Mouse (Mus musculus): ENCODE results near the gene Cdkn2aipnl. TPM values are rescaled to one million over a fixed set of nuclear protein-coding genes. Genes with fewer than 3 reads are reported as not detected.

Cdkn2aipnl gene
- polyA plus RNA-seq, 1 experiment, result 22.7 TPM

DNA sequence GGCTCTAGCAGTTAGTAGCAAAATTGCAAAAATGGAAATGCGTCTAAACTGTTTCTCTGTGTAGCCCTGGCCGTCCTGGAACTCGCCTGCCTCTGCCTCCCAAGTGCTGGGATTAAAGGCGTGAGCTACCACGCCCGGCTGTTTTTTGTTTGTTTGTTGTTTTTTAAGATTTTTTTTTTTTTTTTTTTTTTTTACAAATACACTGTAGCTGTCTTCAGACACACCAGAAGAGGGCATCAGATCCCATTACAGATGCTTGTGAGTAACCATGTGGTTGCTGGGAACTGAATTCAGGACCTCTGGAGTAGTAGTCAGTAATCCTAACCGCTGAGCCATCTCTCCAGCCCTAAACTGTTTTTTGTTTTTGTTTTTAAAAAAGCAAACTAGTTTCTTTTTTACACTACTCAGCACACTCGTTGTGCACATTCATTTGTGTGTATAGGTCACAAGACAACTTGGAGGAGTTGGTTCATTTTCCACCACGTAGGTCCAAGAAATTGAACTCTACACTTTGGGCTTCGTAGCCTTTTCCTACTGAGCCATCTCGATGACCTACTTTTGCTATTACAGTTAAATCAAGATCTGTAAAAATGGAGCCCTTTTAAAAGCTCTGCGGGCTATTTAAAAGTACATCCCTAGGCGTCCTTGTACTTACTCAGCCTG lies 35.5 kb downstream of the Cdkn2aipnl start:
- 72% methylated on average over 13 of the region's 13 CpGs for WGBS
- no peaks in the 10 kb centered on the region; the same call in 1 of the 2 replicates for H3K36me3 ChIP-seq (ENCODE audit: control insufficient read depth, insufficient read depth, low read length)
- H3K27ac ChIP-seq (ENCODE audit: insufficient read depth, low read length), result no peak overlapping the region
- H3K4me1 ChIP-seq (ENCODE audit: control insufficient read depth, insufficient read depth, insufficient read length), result peaks cover 2% of the 10 kb centered on the region; the same call in 1 of the 2 replicates
- no peaks in the 10 kb centered on the region for H3K27me3 ChIP-seq (ENCODE audit: control insufficient read depth, insufficient read depth, low read length)
- TF ChIP-seq POLR2A (IDR thresholded peaks at IDR 0.05; ENCODE audit: low read depth, low read length), result no peak
- TF ChIP-seq CTCF (IDR thresholded peaks at IDR 0.05; ENCODE audit: extremely low read depth, insufficient read depth, insufficient read length, insufficient replicate concordance), result no peak
- no peak for DNase-seq (ENCODE audit: low read depth in 1 of 2, low spot score in 2 of 2)
- no peak overlapping the region for H3K4me3 ChIP-seq (ENCODE audit: extremely low read depth, insufficient read depth, insufficient read length)

DNA sequence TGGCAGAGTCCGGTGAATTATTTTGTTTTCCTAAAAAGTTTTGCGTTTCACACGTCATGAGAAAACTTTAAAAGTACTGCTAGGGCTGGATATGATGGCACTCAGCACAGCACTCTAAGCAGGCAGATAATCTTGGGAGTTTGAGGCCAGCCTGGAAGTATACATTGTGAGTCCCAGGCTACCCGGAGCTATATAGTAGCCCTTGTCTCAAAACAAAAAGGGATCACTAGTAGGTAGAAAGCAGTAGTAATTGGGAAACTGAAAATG lies 36.0 kb downstream of the Cdkn2aipnl start:
- Histone ChIP-seq H3K27ac (ENCODE audit: insufficient read depth, low read length) (peak overlapping the region; percentile 86; the same call in 1 of the 2 replicates), H3K4me1 (ENCODE audit: control insufficient read depth, insufficient read depth, insufficient read length) (peaks cover under 1% of the 10 kb centered on the region; the same call in 1 of the 2 replicates), H3K4me3 (ENCODE audit: extremely low read depth, insufficient read depth, insufficient read length) (peak overlapping the region; percentile 65; the same call in 1 of the 2 replicates), H3K36me3 (ENCODE audit: control insufficient read depth, insufficient read depth, low read length) (no peaks in the 10 kb centered on the region), H3K27me3 (ENCODE audit: control insufficient read depth, insufficient read depth, low read length) (no peaks in the 10 kb centered on the region)
- no peak for TF ChIP-seq CTCF (IDR thresholded peaks at IDR 0.05; ENCODE audit: extremely low read depth, insufficient read depth, insufficient read length, insufficient replicate concordance)
- TF ChIP-seq POLR2A (IDR thresholded peaks at IDR 0.05; ENCODE audit: low read depth, low read length), result no peak
- 24% methylated on average over 4 of the region's 4 CpGs for WGBS
- no peak for DNase-seq (ENCODE audit: low read depth in 1 of 2, low spot score in 2 of 2)

DNA sequence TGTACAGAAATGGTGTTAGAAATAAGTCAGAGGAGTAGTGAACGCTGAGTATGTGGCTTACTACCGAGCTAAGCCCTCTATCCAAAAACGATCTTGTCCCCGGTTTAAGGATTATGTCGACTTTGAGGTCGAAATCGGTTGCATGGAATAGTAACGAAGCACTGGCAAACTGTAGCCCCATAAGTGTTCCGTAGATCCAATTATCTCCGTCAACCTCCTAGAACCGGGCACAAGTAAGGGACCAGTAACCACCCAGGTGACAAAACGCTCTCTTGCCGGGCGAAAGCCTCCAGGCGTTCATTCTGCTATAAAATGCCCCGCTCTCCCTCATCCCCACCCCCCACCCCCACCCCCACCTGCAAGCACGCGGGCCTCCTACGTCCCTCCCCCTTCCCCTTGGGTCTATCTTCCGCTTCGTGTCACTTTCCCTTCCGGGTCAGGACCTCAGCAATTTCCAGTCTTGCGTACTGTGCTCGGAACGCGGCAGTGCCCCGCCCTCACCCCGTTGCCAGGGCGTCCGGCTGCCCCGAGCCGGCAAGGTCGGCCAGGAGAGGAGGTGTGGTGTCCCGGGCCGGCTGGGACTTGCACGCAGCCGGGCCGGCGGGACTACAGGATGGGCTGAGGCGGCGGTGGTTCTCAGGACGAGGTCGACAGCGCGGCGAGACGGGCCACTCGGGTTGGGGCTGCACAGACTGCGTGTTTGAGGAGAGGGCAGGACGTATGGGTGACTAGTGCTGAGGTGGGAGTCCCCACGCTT lies 36.5 kb downstream of the Cdkn2aipnl start, which contains the start of gene Cdkl3:
Cdkl3 (plus strand) TSS at position 450 of the 757 bp plus-strand sequence.
- no peak for TF ChIP-seq CTCF (IDR thresholded peaks at IDR 0.05; ENCODE audit: extremely low read depth, insufficient read depth, insufficient read length, insufficient replicate concordance)
- peak; percentile 55 for TF ChIP-seq POLR2A (IDR thresholded peaks at IDR 0.05; ENCODE audit: low read depth, low read length)
- Histone ChIP-seq H3K36me3 (ENCODE audit: control insufficient read depth, insufficient read depth, low read length) (no peaks in the 10 kb centered on the region), H3K4me1 (ENCODE audit: control insufficient read depth, insufficient read depth, insufficient read length) (no peaks in the 10 kb centered on the region), H3K4me3 (ENCODE audit: extremely low read depth, insufficient read depth, insufficient read length) (peak within 1 kb of the TSS; percentile 89), H3K27ac (ENCODE audit: insufficient read depth, low read length) (peak within 1 kb of the TSS; percentile 91), H3K27me3 (ENCODE audit: control insufficient read depth, insufficient read depth, low read length) (no peaks in the 10 kb centered on the region)
- DNase-seq (ENCODE audit: low read depth in 1 of 2, low spot score in 2 of 2), result peak; percentile 93 to 94
- under 1% methylated on average over 51 of the region's 51 CpGs for WGBS

DNA sequence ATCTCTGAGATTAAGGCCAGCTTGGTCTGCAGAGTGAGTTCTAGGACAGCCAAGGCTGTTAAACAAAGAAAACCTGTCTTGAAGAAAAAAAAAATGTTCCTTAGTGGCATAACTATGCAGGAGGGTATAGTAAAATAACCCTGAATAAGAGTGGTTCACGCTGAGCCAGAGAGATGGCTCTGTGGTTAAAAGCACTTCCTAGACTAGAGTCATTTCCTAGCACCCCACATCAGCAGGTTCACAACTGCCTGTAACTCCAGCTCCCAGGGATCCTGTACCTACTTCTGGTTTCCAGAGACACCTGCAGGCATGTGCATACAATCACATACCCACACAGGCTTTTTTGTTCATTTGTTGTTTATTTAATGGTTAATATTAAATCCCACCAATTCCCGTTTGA lies 38.1 kb downstream of the Cdkn2aipnl start:
- Histone ChIP-seq H3K4me3 (ENCODE audit: extremely low read depth, insufficient read depth, insufficient read length) (no peak overlapping the region), H3K36me3 (ENCODE audit: control insufficient read depth, insufficient read depth, low read length) (no peaks in the 10 kb centered on the region), H3K27ac (ENCODE audit: insufficient read depth, low read length) (no peak overlapping the region), H3K27me3 (ENCODE audit: control insufficient read depth, insufficient read depth, low read length) (no peaks in the 10 kb centered on the region), H3K4me1 (ENCODE audit: control insufficient read depth, insufficient read depth, insufficient read length) (no peaks in the 10 kb centered on the region)
- TF ChIP-seq POLR2A (IDR thresholded peaks at IDR 0.05; ENCODE audit: low read depth, low read length), result no peak
- TF ChIP-seq CTCF (IDR thresholded peaks at IDR 0.05; ENCODE audit: extremely low read depth, insufficient read depth, insufficient read length, insufficient replicate concordance), result no peak
- 37% methylated on average over 2 of the region's 2 CpGs for WGBS
- no peak for DNase-seq (ENCODE audit: low read depth in 1 of 2, low spot score in 2 of 2)

DNA sequence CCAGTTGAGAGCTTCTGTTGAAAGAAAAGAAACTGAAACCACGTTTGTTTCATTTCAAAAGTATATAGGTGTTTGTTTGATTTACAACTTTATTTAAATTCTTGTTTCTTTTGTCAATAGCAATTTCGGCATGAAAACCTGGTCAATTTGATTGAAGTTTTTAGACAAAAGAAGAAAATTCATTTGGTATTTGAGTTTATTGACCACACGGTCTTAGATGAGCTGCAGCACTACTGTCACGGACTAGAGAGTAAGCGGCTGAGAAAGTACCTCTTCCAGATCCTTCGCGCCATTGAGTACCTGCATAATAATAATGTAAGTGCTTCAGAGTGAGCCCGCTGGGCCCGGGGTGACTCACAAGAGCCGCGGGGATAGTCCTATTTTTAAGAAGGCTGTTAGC lies 43.5 kb downstream of the Cdkn2aipnl start:
- DNase-seq (ENCODE audit: low read depth in 1 of 2, low spot score in 2 of 2), result no peak
- Histone ChIP-seq H3K4me3 (ENCODE audit: extremely low read depth, insufficient read depth, insufficient read length) (0 out of 2 replicates have a peak overlapping the region, but pooled peaks have one; percentile 4), H3K27me3 (ENCODE audit: control insufficient read depth, insufficient read depth, low read length) (no peaks in the 10 kb centered on the region), H3K27ac (ENCODE audit: insufficient read depth, low read length) (no peak overlapping the region), H3K4me1 (ENCODE audit: control insufficient read depth, insufficient read depth, insufficient read length) (no peaks in the 10 kb centered on the region), H3K36me3 (ENCODE audit: control insufficient read depth, insufficient read depth, low read length) (no peaks in the 10 kb centered on the region)
- WGBS, result 87% methylated on average over 11 of the region's 11 CpGs
- TF ChIP-seq POLR2A (IDR thresholded peaks at IDR 0.05; ENCODE audit: low read depth, low read length) (no peak), CTCF (IDR thresholded peaks at IDR 0.05; ENCODE audit: extremely low read depth, insufficient read depth, insufficient read length, insufficient replicate concordance) (no peak)

DNA sequence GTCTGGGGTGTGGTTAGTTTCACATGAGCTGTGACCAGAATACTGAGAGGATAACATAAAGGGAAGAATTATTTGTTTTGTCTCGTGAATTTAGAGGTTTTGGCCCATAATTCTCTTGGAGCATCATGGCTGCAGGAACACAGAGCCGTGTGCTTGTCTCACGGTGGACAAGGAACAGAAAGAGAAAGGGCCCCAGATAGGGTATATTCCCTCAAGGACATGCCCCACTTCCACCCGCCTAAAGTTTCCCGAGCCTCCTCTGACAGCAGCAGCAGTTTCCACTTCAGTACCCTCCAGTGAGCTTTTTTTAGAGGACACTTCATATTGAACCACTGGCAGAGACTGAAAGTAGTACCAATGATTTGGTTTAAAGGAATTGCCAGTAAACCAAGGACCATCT lies 44.1 kb downstream of the Cdkn2aipnl start:
- no peak overlapping the region for H3K4me3 ChIP-seq (ENCODE audit: extremely low read depth, insufficient read depth, insufficient read length)
- H3K4me1 ChIP-seq (ENCODE audit: control insufficient read depth, insufficient read depth, insufficient read length), result no peaks in the 10 kb centered on the region
- no peaks in the 10 kb centered on the region for H3K36me3 ChIP-seq (ENCODE audit: control insufficient read depth, insufficient read depth, low read length)
- H3K27ac ChIP-seq (ENCODE audit: insufficient read depth, low read length), result no peak overlapping the region
- H3K27me3 ChIP-seq (ENCODE audit: control insufficient read depth, insufficient read depth, low read length), result no peaks in the 10 kb centered on the region
- DNase-seq (ENCODE audit: low read depth in 1 of 2, low spot score in 2 of 2), result no peak
- TF ChIP-seq CTCF (IDR thresholded peaks at IDR 0.05; ENCODE audit: extremely low read depth, insufficient read depth, insufficient read length, insufficient replicate concordance) (no peak), POLR2A (IDR thresholded peaks at IDR 0.05; ENCODE audit: low read depth, low read length) (no peak)
- WGBS, result 66% methylated on average over 5 of the region's 5 CpGs

DNA sequence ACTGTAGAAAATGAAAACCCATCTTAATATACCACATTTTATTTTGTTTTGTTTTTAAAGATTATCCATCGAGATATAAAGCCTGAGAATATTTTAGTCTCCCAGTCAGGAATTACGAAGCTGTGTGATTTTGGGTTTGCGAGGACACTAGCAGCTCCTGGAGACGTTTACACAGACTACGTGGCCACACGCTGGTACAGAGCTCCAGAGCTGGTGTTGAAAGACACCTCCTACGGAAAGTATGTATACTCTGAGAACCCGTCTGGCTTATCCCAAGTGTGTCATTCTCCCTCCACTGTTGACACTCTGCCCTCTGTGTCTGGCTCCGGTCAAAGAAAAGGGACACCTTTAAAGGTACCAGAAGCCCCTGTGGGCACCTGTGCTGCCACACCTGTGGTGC lies 50.8 kb downstream of the Cdkn2aipnl start:
- H3K4me1 ChIP-seq (ENCODE audit: control insufficient read depth, insufficient read depth, insufficient read length), result no peaks in the 10 kb centered on the region
- no peaks in the 10 kb centered on the region for H3K36me3 ChIP-seq (ENCODE audit: control insufficient read depth, insufficient read depth, low read length)
- H3K27ac ChIP-seq (ENCODE audit: insufficient read depth, low read length), result no peak overlapping the region
- no peak for TF ChIP-seq POLR2A (IDR thresholded peaks at IDR 0.05; ENCODE audit: low read depth, low read length)
- no peak for TF ChIP-seq CTCF (IDR thresholded peaks at IDR 0.05; ENCODE audit: extremely low read depth, insufficient read depth, insufficient read length, insufficient replicate concordance)
- WGBS, result 94% methylated on average over 9 of the region's 9 CpGs
- no peak overlapping the region for H3K4me3 ChIP-seq (ENCODE audit: extremely low read depth, insufficient read depth, insufficient read length)
- no peak for DNase-seq (ENCODE audit: low read depth in 1 of 2, low spot score in 2 of 2)
- H3K27me3 ChIP-seq (ENCODE audit: control insufficient read depth, insufficient read depth, low read length), result no peaks in the 10 kb centered on the region

Other genes with a start within 250 kb of the Cdkn2aipnl start
- 10.0 and 13.5 TPM in 2 replicates for gene Sec24a, start 204.0 kb upstream of the Cdkn2aipnl start, polyA plus RNA-seq (2012; rRNA removed)
- gene Sar1b, start 204.0 kb upstream of the Cdkn2aipnl start, polyA plus RNA-seq (2012; rRNA removed), result 4.5 and 5.4 TPM in 2 replicates
- 24.8 and 27.2 TPM in 2 replicates for gene Jade2, start 110.0 kb upstream of the Cdkn2aipnl start, polyA plus RNA-seq (2012; rRNA removed)
- 26.6 and 28.6 TPM in 2 replicates for gene Ube2b, start 33.1 kb downstream of the Cdkn2aipnl start, polyA plus RNA-seq (2012; rRNA removed)
- 1.3 and 1.4 TPM in 2 replicates for gene Cdkl3, start 36.6 kb downstream of the Cdkn2aipnl start, polyA plus RNA-seq (2012; rRNA removed)
- gene Ppp2ca, start 131.0 kb downstream of the Cdkn2aipnl start, polyA plus RNA-seq (2012; rRNA removed), result 20.2 and 21.0 TPM in 2 replicates
- gene Olfr1373, start 177.9 kb downstream of the Cdkn2aipnl start, polyA plus RNA-seq (2012; rRNA removed), result not detected in 2 replicates
- gene Olfr1371, start 246.3 kb downstream of the Cdkn2aipnl start, polyA plus RNA-seq (2012; rRNA removed), result not detected in 2 replicates

Measured in spleen, adult 2 months (tissue).